Mouse (Mus musculus) cerebellum, adult 2 months (tissue): ENCODE data around the gene Rbck1.

Experiments
- CTCF ChIP-seq: fragments of 200-500 bp; IDR thresholded peaks from 2 replicates; pipeline ENCODE4 v1.5.1; 2011; ENCODE audit warnings: low read depth, mild to moderate bottlenecking, control low read depth, low read length, moderate library complexity, borderline replicate concordance; ENCODE audit not compliant: insufficient read depth
- POLR2A ChIP-seq: fragments of 200-500 bp; IDR thresholded peaks from 2 replicates; pipeline ENCODE4 v1.6.1; 2011; ENCODE audit warnings: low read length, control low read depth, borderline replicate concordance; ENCODE audit not compliant: insufficient read depth

- no peak for TF ChIP-seq CTCF
- TF ChIP-seq POLR2A: no peak
Observed at GRCm38 (mm10) chr2:152317054-152317453, 15.4 kb downstream of the Rbck1 start.
